Mouse (Mus musculus) lung, embryonic 16.5 days (tissue): ENCODE data around the gene Cxcl5. TPM values are rescaled to one million over a fixed set of nuclear protein-coding genes. Genes with fewer than 3 reads are reported as not detected.
A peak's percentile ranks its signal among the peaks of the same experiment; 100 is the strongest.

Source experiments
- ATAC-seq: fragments of 200-750 bp; cut with Nextera tagmentation; 2 replicates; pipeline ENCODE4 v1.8.0; 2017; ENCODE audit warnings: low read depth, mild to moderate bottlenecking, moderate library complexity
- H3K27ac ChIP-seq: fragments of 300-500 bp; sonication (generic); 2 replicates; pipeline ENCODE4 v1.5.1; 2014; ENCODE audit warnings: mild to moderate bottlenecking, control low read depth, low read length
- H3K27me3 ChIP-seq: fragments of 300-500 bp; sonication (generic); 2 replicates; pipeline ENCODE4 v1.6.1; 2014; ENCODE audit warnings: low read depth, low read length, mixed read lengths; ENCODE audit not compliant: control insufficient read depth, insufficient read depth
- H3K36me3 ChIP-seq: fragments of 300-500 bp; sonication (generic); 2 replicates; pipeline ENCODE4 v1.6.1; 2014; ENCODE audit warnings: low read length; ENCODE audit not compliant: control insufficient read depth, insufficient read depth
- H3K4me1 ChIP-seq: fragments of 300-500 bp; sonication (generic); replicated peaks from 2 replicates; pipeline ENCODE4 v1.6.1; 2014; ENCODE audit warnings: low read length, mixed read lengths; ENCODE audit not compliant: control insufficient read depth, insufficient read depth
- H3K4me2 ChIP-seq: fragments of 300-500 bp; sonication (generic); 2 replicates; pipeline ENCODE4 v1.6.1; 2014; ENCODE audit warnings: low read depth, low read length, control low read depth
- H3K4me3 ChIP-seq: fragments of 300-500 bp; sonication (generic); 2 replicates; pipeline ENCODE4 v1.5.1; 2014; ENCODE audit warnings: mild to moderate bottlenecking, low read length, control low read depth
- H3K9ac ChIP-seq: fragments of 300-500 bp; sonication (generic); 2 replicates; pipeline ENCODE4 v1.6.1; 2014; ENCODE audit warnings: low read length, control low read depth
- H3K9me3 ChIP-seq: fragments of 300-500 bp; sonication (generic); 2 replicates; pipeline ENCODE4 v1.6.1; 2016; ENCODE audit warnings: low read length; ENCODE audit not compliant: control insufficient read depth
- WGBS: fragments of 180-500 bp; shearing (Covaris S2); extraction: QIAGEN DNeasy Blood & Tissue Kit; methylation state at CpG from one replicate; pipeline ENCODE4 v1.1.7; 2014; 5-methylcytosine and 5-hydroxymethylcytosine counted together
- polyA plus RNA-seq: library from polyadenylated mRNA; unstranded; fragments of >200 nt; fragmentation: Nextera tagmentation; extraction: Ambion mirVana; gene quantifications from 2 replicates; pipeline ENCODE4 v1.2.1, GENCODE M21; 2015

Cxcl5 gene
- polyA plus RNA-seq, 1 experiment from 2014 or later: not detected

GRCm38 (mm10) chr5:90760303-90760702 lies 1.1 kb downstream of the Cxcl5 start:
- H3K4me3 ChIP-seq: no peak overlapping the region
- no peak for ATAC-seq
- no peaks in the 10 kb centered on the region for H3K9me3 ChIP-seq
- peaks cover 6% of the 10 kb centered on the region; the same call in 1 of the 2 replicates for H3K27me3 ChIP-seq
- H3K4me1 ChIP-seq: peaks cover 14% of the 10 kb centered on the region
- H3K9ac ChIP-seq: no peak overlapping the region
- H3K4me2 ChIP-seq: no peak overlapping the region
- no peak overlapping the region for H3K27ac ChIP-seq
- H3K36me3 ChIP-seq: no peaks in the 10 kb centered on the region
- WGBS: 32% methylated on average over 4 of the region's 4 CpGs

GRCm38 (mm10) chr5:90760844-90761243 lies 1.7 kb downstream of the Cxcl5 start:
- no peak for ATAC-seq
- Histone ChIP-seq H3K4me3 (no peak overlapping the region), H3K4me1 (peaks cover 16% of the 10 kb centered on the region), H3K9me3 (no peaks in the 10 kb centered on the region), H3K4me2 (no peak overlapping the region), H3K36me3 (no peaks in the 10 kb centered on the region), H3K27ac (no peak overlapping the region), H3K9ac (no peak overlapping the region), H3K27me3 (peaks cover 6% of the 10 kb centered on the region; the same call in 1 of the 2 replicates)
- WGBS: 92% methylated on average over 2 of the region's 2 CpGs

GRCm38 (mm10) chr5:90761834-90762233 lies 2.7 kb downstream of the Cxcl5 start:
- Histone ChIP-seq H3K27ac (no peak overlapping the region), H3K27me3 (peaks cover 6% of the 10 kb centered on the region; the same call in 1 of the 2 replicates), H3K4me2 (no peak overlapping the region), H3K9ac (no peak overlapping the region), H3K9me3 (no peaks in the 10 kb centered on the region), H3K36me3 (no peaks in the 10 kb centered on the region), H3K4me1 (peaks cover 16% of the 10 kb centered on the region), H3K4me3 (no peak overlapping the region)
- 84% methylated on average over 3 of the region's 3 CpGs for WGBS
- no peak for ATAC-seq

GRCm38 (mm10) chr5:90763912-90764665 lies 4.9 kb downstream of the Cxcl5 start:
- H3K36me3 ChIP-seq: no peaks in the 10 kb centered on the region
- H3K4me2 ChIP-seq: no peak overlapping the region
- no peak overlapping the region for H3K9ac ChIP-seq
- WGBS: 61% methylated on average over 12 of the region's 12 CpGs
- H3K9me3 ChIP-seq: no peaks in the 10 kb centered on the region
- H3K4me3 ChIP-seq: no peak overlapping the region
- H3K4me1 ChIP-seq: peaks cover 6% of the 10 kb centered on the region
- ATAC-seq: peak; percentile 54; the same call in 1 of the 2 replicates
- no peak overlapping the region for H3K27ac ChIP-seq
- peaks cover 6% of the 10 kb centered on the region; the same call in 1 of the 2 replicates for H3K27me3 ChIP-seq

- Histone ChIP-seq H3K9me3 (no peaks in the 10 kb centered on the region), H3K36me3 (no peaks in the 10 kb centered on the region), H3K4me2 (no peak overlapping the region), H3K4me1 (peaks cover 2% of the 10 kb centered on the region; the same call in 1 of the 2 replicates), H3K27ac (no peak overlapping the region), H3K27me3 (no peaks in the 10 kb centered on the region), H3K4me3 (no peak overlapping the region), H3K9ac (no peak overlapping the region)
- peak; percentile 74 for ATAC-seq
- WGBS: 34% methylated on average over 8 of the region's 8 CpGs
Observed at GRCm38 (mm10) chr5:90765821-90766606, 6.9 kb downstream of the Cxcl5 start.

- no peak for ATAC-seq
- no peak within 1 kb of the TSS for H3K4me3 ChIP-seq
- WGBS: 60% methylated on average over 3 of the region's 3 CpGs
- H3K27ac ChIP-seq: no peak within 1 kb of the TSS
- H3K4me1 ChIP-seq: peaks cover 12% of the 10 kb centered on the region
- H3K27me3 ChIP-seq: no peaks in the 10 kb centered on the region
- H3K4me2 ChIP-seq: no peak within 1 kb of the TSS
- H3K9me3 ChIP-seq: no peaks in the 10 kb centered on the region
- no peak within 1 kb of the TSS for H3K9ac ChIP-seq
- H3K36me3 ChIP-seq: no peaks in the 10 kb centered on the region
Observed at GRCm38 (mm10) chr5:90768218-90768617, 9.1 kb downstream of the Cxcl5 start, which contains the start of gene Ppbp. Ppbp (plus strand) TSS chr5:90768518.

GRCm38 (mm10) chr5:90771369-90771768 lies 12.2 kb downstream of the Cxcl5 start:
- peaks cover 10% of the 10 kb centered on the region for H3K4me1 ChIP-seq
- H3K9ac ChIP-seq: no peak overlapping the region
- H3K4me2 ChIP-seq: no peak overlapping the region
- H3K4me3 ChIP-seq: no peak overlapping the region
- no peaks in the 10 kb centered on the region for H3K27me3 ChIP-seq
- H3K36me3 ChIP-seq: no peaks in the 10 kb centered on the region
- ATAC-seq: no peak
- no peaks in the 10 kb centered on the region for H3K9me3 ChIP-seq
- no peak overlapping the region for H3K27ac ChIP-seq
- WGBS: 70% methylated on average over 3 of the region's 3 CpGs

GRCm38 (mm10) chr5:90771880-90772653 lies 12.9 kb downstream of the Cxcl5 start, which contains the start of gene Pf4:
Pf4 (plus strand) TSS chr5:90772435.
- ATAC-seq: peak; percentile 83
- Histone ChIP-seq H3K36me3 (no peaks in the 10 kb centered on the region), H3K27me3 (no peaks in the 10 kb centered on the region), H3K4me3 (no peak within 1 kb of the TSS), H3K9me3 (no peaks in the 10 kb centered on the region), H3K27ac (no peak within 1 kb of the TSS), H3K4me2 (no peak within 1 kb of the TSS), H3K9ac (no peak within 1 kb of the TSS), H3K4me1 (peaks cover 10% of the 10 kb centered on the region)
- 48% methylated on average over 16 of the region's 16 CpGs for WGBS
